Mouse (Mus musculus) E14TG2a.4 (cell line): ENCODE measurements around the gene Cmc1.

ENCODE experiments used
- CTCF ChIP-seq: conservative IDR thresholded peaks from 2 replicates; pipeline ENCODE4 v1.5.1; 2014; ENCODE audit warnings: low read length
- NANOG ChIP-seq: IDR thresholded peaks from 2 replicates; pipeline ENCODE4 v1.6.1; 2014; ENCODE audit warnings: borderline replicate concordance, low read length, mixed read lengths

- TF ChIP-seq CTCF = no peak
- no peak for TF ChIP-seq NANOG
These were observed 108.3 kb downstream of the Cmc1 start for GRCm38 (mm10) chr9:118041646-118042045.
